Mouse (Mus musculus) C2C12 (cell line): Measurements from ENCODE around the gene Sgtb.

Experiments
- CTCF ChIP-seq: IDR thresholded peaks from one replicate; pipeline ENCODE4 v1.5.1; 2011; ENCODE audit not compliant: control insufficient read depth, insufficient read depth, insufficient read length
- FOSL1 ChIP-seq: IDR thresholded peaks from one replicate; pipeline ENCODE4 v1.8.0; 2011; ENCODE audit warnings: mild to moderate bottlenecking, low read length; ENCODE audit not compliant: poor library complexity, insufficient read depth, severe bottlenecking

DNA sequence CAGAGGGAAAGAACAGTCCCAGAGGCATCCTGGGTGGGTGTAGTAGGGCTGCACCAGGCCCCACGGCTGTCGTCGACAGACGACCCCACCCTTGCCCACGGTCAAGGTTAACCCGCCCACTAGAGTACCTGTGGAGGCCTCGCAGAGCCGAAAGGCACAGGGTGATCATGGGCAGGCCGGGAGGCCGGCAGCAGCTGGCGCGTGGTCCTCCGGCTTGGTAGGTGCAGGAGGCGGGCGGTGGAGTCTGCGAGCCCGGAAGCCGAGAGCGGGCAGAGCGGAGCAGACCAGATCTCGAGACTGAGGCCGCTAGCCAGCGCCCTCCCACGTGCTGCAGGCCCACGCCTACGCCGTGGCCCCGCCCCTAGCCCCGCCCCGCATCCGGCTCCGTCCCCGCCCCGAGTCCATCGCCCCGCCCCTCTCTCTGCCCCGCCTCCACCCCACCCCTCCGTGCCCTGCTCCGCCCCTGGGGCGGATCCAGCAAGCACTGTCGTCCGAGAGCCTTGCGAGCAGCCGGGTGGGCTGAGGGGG, at the start of gene Sgtb, which contains the start of gene Nln:
- TF ChIP-seq CTCF: no peak
- no peak for TF ChIP-seq FOSL1
